Mouse (Mus musculus) adrenal gland, adult 18-20 months (tissue): ENCODE measurements around the gene Olfr1301. TPM values are rescaled to one million over a fixed set of nuclear protein-coding genes. Genes with fewer than 3 reads are reported as not detected.

Experiments
- DNase-seq, 2 experiments: peaks; one replicate each; pipeline ENCODE4 v3.0.0; 2021 to 2022; ENCODE audit warnings: low spot score in 2 of 2
- long read RNA-seq, 2 experiments: library from polyadenylated mRNA; stranded (forward); transcript quantifications; one replicate each; pipeline ENCODE4 v2.0.0; 2021
- total RNA-seq, 2 experiments: library from RNA; stranded (reverse); gene quantifications; 1 replicate in 1 of 2; 2 replicates in 1 of 2; pipeline ENCODE4 v1.2.3; 2021

Gene Olfr1301
- total RNA-seq, result not detected
- long read RNA-seq, experiment 1, result 0 reads
- long read RNA-seq, experiment 2, result 0 reads

- no peak for DNase-seq
Measured at GRCm38 (mm10) chr2:111750706-111751105, at the start of gene Olfr1301. TSS of gene Olfr1301 (plus strand) at chr2:111751006.

- DNase-seq, result no peak
Measured at GRCm38 (mm10) chr2:111726739-111727138, 24.1 kb upstream of the Olfr1301 start.

- DNase-seq, result no peak
Measured at GRCm38 (mm10) chr2:111777129-111777528, 26.3 kb downstream of the Olfr1301 start, which contains the start of gene Olfr1302. TSS of gene Olfr1302 (plus strand) at chr2:111777429.

Other genes with a start within 250 kb of the Olfr1301 start
- gene Olfr1293-ps, start 225.8 kb upstream of the Olfr1301 start, total RNA-seq, result not detected
- gene Olfr1294, start 210.7 kb upstream of the Olfr1301 start, total RNA-seq, result not detected
- not detected for gene Olfr1295, start 181.3 kb upstream of the Olfr1301 start, total RNA-seq
- not detected for gene Olfr1297, start 124.5 kb upstream of the Olfr1301 start, total RNA-seq
- gene Olfr1298, start 101.8 kb upstream of the Olfr1301 start, total RNA-seq, result not detected
- gene Olfr1299, start 89.6 kb upstream of the Olfr1301 start, total RNA-seq, result not detected
- not detected for gene Olfr1302, start 26.4 kb downstream of the Olfr1301 start, total RNA-seq
- not detected for gene Olfr1303, start 69.3 kb downstream of the Olfr1301 start, total RNA-seq
- gene Olfr1305, start 126.1 kb downstream of the Olfr1301 start, total RNA-seq, result not detected
- not detected for gene Olfr1306, start 165.3 kb downstream of the Olfr1301 start, total RNA-seq
- gene Olfr1307, start 198.4 kb downstream of the Olfr1301 start, total RNA-seq, result not detected
- not detected for gene Olfr1308, start 213.9 kb downstream of the Olfr1301 start, total RNA-seq
- not detected for gene Olfr1309, start 239.3 kb downstream of the Olfr1301 start, total RNA-seq